Mouse (Mus musculus) heart, embryonic 11.5 days (tissue): ENCODE measurements around the gene Papss2. TPM values are rescaled to one million over a fixed set of nuclear protein-coding genes. Genes with fewer than 3 reads are reported as not detected.
A peak's percentile ranks its signal among the peaks of the same experiment; 100 is the strongest.

Source experiments
- ATAC-seq: fragments of 200-750 bp; cut with Nextera tagmentation; replicated peaks from 2 replicates; pipeline ENCODE4 v1.8.0; 2017; ENCODE audit warnings: moderate library complexity; ENCODE audit not compliant: insufficient number of reproducible peaks, low FRiP score, low TSS enrichment
- H3K27ac ChIP-seq: fragments of 300-500 bp; sonication (generic); 2 replicates; pipeline ENCODE4 v1.5.1; 2014; ENCODE audit warnings: mild to moderate bottlenecking, low read depth, low read length
- H3K27me3 ChIP-seq: fragments of 300-500 bp; sonication (generic); 2 replicates; pipeline ENCODE4 v1.6.1; 2014; ENCODE audit warnings: mild to moderate bottlenecking, low read length, mixed read lengths; ENCODE audit not compliant: control insufficient read depth, insufficient read depth
- H3K36me3 ChIP-seq: fragments of 300-500 bp; sonication (generic); 2 replicates; pipeline ENCODE4 v1.6.1; 2014; ENCODE audit warnings: mild to moderate bottlenecking, low read length, moderate library complexity, mixed read lengths; ENCODE audit not compliant: control insufficient read depth, insufficient read depth
- H3K4me1 ChIP-seq: fragments of 300-500 bp; sonication (generic); 2 replicates; pipeline ENCODE4 v1.6.1; 2014; ENCODE audit warnings: low read length; ENCODE audit not compliant: control insufficient read depth, insufficient read depth
- H3K4me2 ChIP-seq: fragments of 300-500 bp; sonication (generic); 2 replicates; pipeline ENCODE4 v1.6.1; 2014; ENCODE audit warnings: mild to moderate bottlenecking, moderate library complexity
- H3K4me3 ChIP-seq: fragments of 300-500 bp; sonication (generic); 2 replicates; pipeline ENCODE4 v1.5.1; 2014; ENCODE audit warnings: low read depth, low read length
- H3K9ac ChIP-seq: fragments of 300-500 bp; sonication (generic); 2 replicates; pipeline ENCODE4 v1.6.1; 2014; ENCODE audit warnings: mild to moderate bottlenecking, low read depth, low read length, moderate library complexity
- H3K9me3 ChIP-seq: fragments of 300-500 bp; sonication (generic); replicated peaks from 2 replicates; pipeline ENCODE4 v1.6.1; 2016; ENCODE audit warnings: low read length; ENCODE audit not compliant: control insufficient read depth
- WGBS: fragments of 180-500 bp; shearing (Covaris S2); extraction: QIAGEN DNeasy Blood & Tissue Kit; methylation state at CpG from one replicate; pipeline ENCODE4 v1.1.7; 2014; ENCODE audit not compliant: insufficient replicate concordance; 5-methylcytosine and 5-hydroxymethylcytosine counted together
- polyA plus RNA-seq: library from polyadenylated mRNA; unstranded; fragments of >200 nt; fragmentation: Nextera tagmentation; extraction: Ambion mirVana; gene quantifications from 2 replicates; pipeline ENCODE4 v1.2.1, GENCODE M21; 2014

Gene Papss2
- polyA plus RNA-seq, 1 experiment from 2014 or later, result 28.1 TPM

DNA sequence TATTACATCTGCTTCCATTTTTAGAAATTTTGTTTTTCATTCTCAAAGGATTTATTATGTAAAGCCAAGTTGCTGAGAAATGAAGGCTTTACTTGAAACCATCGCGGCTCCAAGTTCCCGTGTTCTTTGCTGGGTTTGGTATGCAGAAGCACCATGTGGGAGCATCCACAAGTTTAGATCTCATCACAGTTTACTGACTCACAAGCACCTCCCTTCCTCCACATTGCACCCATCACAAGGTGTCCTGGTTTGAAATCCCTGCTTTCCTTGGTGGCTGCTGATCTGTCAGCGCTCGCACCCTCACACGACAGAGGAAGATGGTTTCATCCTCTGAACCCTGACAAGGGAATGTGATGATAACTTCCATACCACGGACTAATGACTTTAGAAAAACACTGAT, 45.9 kb downstream of the Papss2 start:
- Histone ChIP-seq H3K4me2 (no peak overlapping the region), H3K4me1 (peaks cover 16% of the 10 kb centered on the region), H3K36me3 (no peaks in the 10 kb centered on the region), H3K9ac (no peak overlapping the region), H3K9me3 (peaks cover 3% of the 10 kb centered on the region; the same call in 1 of the 2 replicates), H3K4me3 (no peak overlapping the region), H3K27me3 (no peaks in the 10 kb centered on the region), H3K27ac (no peak overlapping the region)
- 84% methylated on average over 7 of the region's 7 CpGs for WGBS
- ATAC-seq, result no peak

- 87% methylated on average over 8 of the region's 8 CpGs for WGBS
- no peak overlapping the region for H3K9ac ChIP-seq
- ATAC-seq, result no peak
- H3K36me3 ChIP-seq, result no peaks in the 10 kb centered on the region
- H3K27me3 ChIP-seq, result no peaks in the 10 kb centered on the region
- H3K27ac ChIP-seq, result no peak overlapping the region
- no peak overlapping the region for H3K4me2 ChIP-seq
- H3K9me3 ChIP-seq, result peaks cover 3% of the 10 kb centered on the region; the same call in 1 of the 2 replicates
- peaks cover 15% of the 10 kb centered on the region for H3K4me1 ChIP-seq
- H3K4me3 ChIP-seq, result no peak overlapping the region
Observed at GRCm38 (mm10) chr19:32641995-32642394, 46.4 kb downstream of the Papss2 start.

DNA sequence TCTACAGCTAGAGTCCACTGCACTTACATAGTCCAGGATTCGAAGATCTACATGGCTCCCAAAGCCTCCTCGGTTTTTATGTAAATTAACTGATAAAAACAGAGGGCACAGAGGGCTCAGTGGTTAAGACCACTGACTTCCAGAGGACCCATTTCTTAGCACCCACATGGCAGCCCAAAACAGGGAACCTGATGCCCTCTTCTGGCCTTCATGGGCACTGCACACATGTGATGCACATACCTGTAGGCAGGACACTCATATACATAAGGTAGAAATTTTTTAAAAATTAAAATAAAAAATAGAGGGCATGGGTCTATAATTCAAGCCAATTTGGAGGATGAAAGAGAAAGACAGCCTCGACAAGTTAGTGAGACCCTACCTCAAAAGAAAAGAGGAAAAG, 48.1 kb downstream of the Papss2 start:
- H3K9ac ChIP-seq, result no peak overlapping the region
- no peak overlapping the region for H3K27ac ChIP-seq
- H3K4me1 ChIP-seq, result peaks cover 7% of the 10 kb centered on the region
- H3K4me3 ChIP-seq, result no peak overlapping the region
- H3K4me2 ChIP-seq, result no peak overlapping the region
- peaks cover 3% of the 10 kb centered on the region; the same call in 1 of the 2 replicates for H3K9me3 ChIP-seq
- ATAC-seq, result no peak
- 87% methylated on average over 3 of the region's 3 CpGs for WGBS
- H3K27me3 ChIP-seq, result no peaks in the 10 kb centered on the region
- no peaks in the 10 kb centered on the region for H3K36me3 ChIP-seq

DNA sequence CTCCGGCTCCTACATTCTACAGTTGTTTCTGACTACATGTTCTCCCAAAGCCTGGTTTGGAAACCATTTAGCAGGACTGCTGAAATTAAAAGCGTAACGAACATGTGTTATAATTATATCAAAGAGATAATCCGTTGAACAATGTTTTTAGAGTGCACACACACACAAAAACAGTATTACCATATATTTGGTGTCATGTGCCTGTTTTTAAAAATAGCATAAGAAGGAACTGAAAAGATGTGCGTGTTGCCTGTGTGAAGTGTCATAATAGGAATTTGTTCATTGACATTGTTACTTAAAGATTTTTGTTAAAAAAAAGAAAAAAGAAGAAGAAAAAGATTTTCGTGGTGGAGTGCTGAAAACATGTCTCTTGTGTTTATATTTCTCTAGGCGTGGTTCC, 50.3 kb downstream of the Papss2 start:
- H3K9me3 ChIP-seq, result peaks cover 3% of the 10 kb centered on the region; the same call in 1 of the 2 replicates
- no peak overlapping the region for H3K4me2 ChIP-seq
- H3K27me3 ChIP-seq, result no peaks in the 10 kb centered on the region
- peaks cover 7% of the 10 kb centered on the region for H3K4me1 ChIP-seq
- WGBS, result 84% methylated on average over 7 of the region's 7 CpGs
- H3K27ac ChIP-seq, result no peak overlapping the region
- no peak overlapping the region for H3K4me3 ChIP-seq
- no peak for ATAC-seq
- H3K36me3 ChIP-seq, result no peaks in the 10 kb centered on the region
- H3K9ac ChIP-seq, result no peak overlapping the region

- H3K4me3 ChIP-seq, result no peak overlapping the region
- no peaks in the 10 kb centered on the region for H3K36me3 ChIP-seq
- H3K27me3 ChIP-seq, result no peaks in the 10 kb centered on the region
- no peak overlapping the region for H3K27ac ChIP-seq
- no peak overlapping the region for H3K4me2 ChIP-seq
- no peak for ATAC-seq
- no peak overlapping the region for H3K9ac ChIP-seq
- WGBS, result 86% methylated on average over 3 of the region's 3 CpGs
- peaks cover 7% of the 10 kb centered on the region for H3K4me1 ChIP-seq
- peaks cover 3% of the 10 kb centered on the region; the same call in 1 of the 2 replicates for H3K9me3 ChIP-seq
Observed at GRCm38 (mm10) chr19:32646382-32646781, 50.8 kb downstream of the Papss2 start.

- peaks cover 7% of the 10 kb centered on the region for H3K4me1 ChIP-seq
- peaks cover 3% of the 10 kb centered on the region; the same call in 1 of the 2 replicates for H3K9me3 ChIP-seq
- H3K27ac ChIP-seq, result no peak overlapping the region
- H3K9ac ChIP-seq, result 0 out of 2 replicates have a peak overlapping the region, but pooled peaks have one; percentile 5
- H3K4me2 ChIP-seq, result peak overlapping the region; percentile 25
- no peaks in the 10 kb centered on the region for H3K36me3 ChIP-seq
- no peaks in the 10 kb centered on the region for H3K27me3 ChIP-seq
- 26% methylated on average over 10 of the region's 10 CpGs for WGBS
- no peak for ATAC-seq
- H3K4me3 ChIP-seq, result no peak overlapping the region
Observed at GRCm38 (mm10) chr19:32648019-32648571, 52.5 kb downstream of the Papss2 start.

DNA sequence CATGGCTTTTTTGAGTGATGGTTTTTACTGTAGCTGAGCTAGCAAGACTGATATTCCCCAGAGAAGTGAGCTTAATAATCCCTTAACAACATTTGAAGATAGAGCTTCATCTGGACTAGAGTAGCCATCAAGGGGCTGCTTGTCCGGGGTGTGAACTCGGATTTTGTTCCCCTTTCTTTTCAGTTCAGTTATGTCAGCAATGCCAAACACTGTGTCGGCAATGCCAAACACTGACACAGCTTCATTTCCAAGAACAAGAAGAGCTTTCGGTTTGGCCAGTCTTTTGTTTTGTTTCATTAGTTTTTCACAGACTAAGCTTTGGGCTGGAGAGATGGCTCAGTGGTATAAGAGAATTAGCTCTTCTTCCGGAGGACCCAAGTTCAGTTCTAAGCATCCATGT, 55.5 kb downstream of the Papss2 start:
- no peaks in the 10 kb centered on the region for H3K9me3 ChIP-seq
- no peak overlapping the region for H3K4me2 ChIP-seq
- no peaks in the 10 kb centered on the region for H3K36me3 ChIP-seq
- WGBS, result 88% methylated on average over 5 of the region's 5 CpGs
- peaks cover 9% of the 10 kb centered on the region for H3K4me1 ChIP-seq
- H3K27ac ChIP-seq, result no peak overlapping the region
- H3K4me3 ChIP-seq, result no peak overlapping the region
- H3K9ac ChIP-seq, result no peak overlapping the region
- ATAC-seq, result no peak
- no peaks in the 10 kb centered on the region for H3K27me3 ChIP-seq

GRCm38 (mm10) chr19:32653122-32653521, 57.5 kb downstream of the Papss2 start:
- Histone ChIP-seq H3K4me2 (no peak overlapping the region), H3K9ac (no peak overlapping the region), H3K4me1 (peaks cover 6% of the 10 kb centered on the region), H3K27me3 (no peaks in the 10 kb centered on the region), H3K36me3 (no peaks in the 10 kb centered on the region), H3K4me3 (no peak overlapping the region), H3K9me3 (no peaks in the 10 kb centered on the region), H3K27ac (no peak overlapping the region)
- no peak for ATAC-seq
- 78% methylated on average over 5 of the region's 5 CpGs for WGBS
